Mouse (Mus musculus): ENCODE data around the gene Ube2h. TPM values are rescaled to one million over a fixed set of nuclear protein-coding genes. Genes with fewer than 3 reads are reported as not detected.

Ube2h gene
- polyA plus RNA-seq, 1 experiment = 35.4 TPM

GRCm38 (mm10) chr6:30278374-30278773 lies 26.0 kb downstream of the Ube2h start:
- Histone ChIP-seq H3K27ac (ENCODE audit: control insufficient read depth, insufficient read depth, low read depth, low read length) (no peak overlapping the region), H3K36me3 (ENCODE audit: control insufficient read depth, insufficient read depth, low read length) (no peaks in the 10 kb centered on the region; the same call in none of the 2 replicates), H3K27me3 (ENCODE audit: control insufficient read depth, insufficient read depth, low read length) (no peaks in the 10 kb centered on the region), H3K4me3 (ENCODE audit: control insufficient read depth, low read depth, low read length) (no peak overlapping the region), H3K4me1 (ENCODE audit: control insufficient read depth, insufficient read depth, low read length) (no peaks in the 10 kb centered on the region)
- TF ChIP-seq CTCF (IDR thresholded peaks at IDR 0.05; ENCODE audit: control insufficient read depth, insufficient read depth, insufficient replicate concordance, low read depth, low read length) (no peak), POLR2A (IDR thresholded peaks at IDR 0.05; ENCODE audit: control insufficient read depth, low read depth, low read length) (no peak)

GRCm38 (mm10) chr6:30276882-30277281 lies 27.5 kb downstream of the Ube2h start:
- no peaks in the 10 kb centered on the region for H3K27me3 ChIP-seq (ENCODE audit: control insufficient read depth, insufficient read depth, low read length)
- H3K36me3 ChIP-seq (ENCODE audit: control insufficient read depth, insufficient read depth, low read length) = no peaks in the 10 kb centered on the region; the same call in none of the 2 replicates
- TF ChIP-seq POLR2A (IDR thresholded peaks at IDR 0.05; ENCODE audit: control insufficient read depth, low read depth, low read length) (no peak), CTCF (IDR thresholded peaks at IDR 0.05; ENCODE audit: control insufficient read depth, insufficient read depth, insufficient replicate concordance, low read depth, low read length) (no peak)
- no peaks in the 10 kb centered on the region for H3K4me1 ChIP-seq (ENCODE audit: control insufficient read depth, insufficient read depth, low read length)
- no peak overlapping the region for H3K27ac ChIP-seq (ENCODE audit: control insufficient read depth, insufficient read depth, low read depth, low read length)
- H3K4me3 ChIP-seq (ENCODE audit: control insufficient read depth, low read depth, low read length) = no peak overlapping the region

- TF ChIP-seq CTCF (IDR thresholded peaks at IDR 0.05; ENCODE audit: control insufficient read depth, insufficient read depth, insufficient replicate concordance, low read depth, low read length) (no peak), POLR2A (IDR thresholded peaks at IDR 0.05; ENCODE audit: control insufficient read depth, low read depth, low read length) (no peak)
- no peak overlapping the region for H3K27ac ChIP-seq (ENCODE audit: control insufficient read depth, insufficient read depth, low read depth, low read length)
- H3K27me3 ChIP-seq (ENCODE audit: control insufficient read depth, insufficient read depth, low read length) = no peaks in the 10 kb centered on the region
- H3K4me3 ChIP-seq (ENCODE audit: control insufficient read depth, low read depth, low read length) = no peak overlapping the region
- H3K4me1 ChIP-seq (ENCODE audit: control insufficient read depth, insufficient read depth, low read length) = no peaks in the 10 kb centered on the region
- no peaks in the 10 kb centered on the region; the same call in none of the 2 replicates for H3K36me3 ChIP-seq (ENCODE audit: control insufficient read depth, insufficient read depth, low read length)
These were observed 28.0 kb downstream of the Ube2h start for GRCm38 (mm10) chr6:30276375-30276774.

- Histone ChIP-seq H3K27ac (ENCODE audit: control insufficient read depth, insufficient read depth, low read depth, low read length) (no peak overlapping the region), H3K4me1 (ENCODE audit: control insufficient read depth, insufficient read depth, low read length) (no peaks in the 10 kb centered on the region), H3K4me3 (ENCODE audit: control insufficient read depth, low read depth, low read length) (no peak overlapping the region), H3K36me3 (ENCODE audit: control insufficient read depth, insufficient read depth, low read length) (no peaks in the 10 kb centered on the region; the same call in none of the 2 replicates), H3K27me3 (ENCODE audit: control insufficient read depth, insufficient read depth, low read length) (no peaks in the 10 kb centered on the region)
- TF ChIP-seq CTCF (IDR thresholded peaks at IDR 0.05; ENCODE audit: control insufficient read depth, insufficient read depth, insufficient replicate concordance, low read depth, low read length) = no peak
- no peak for TF ChIP-seq POLR2A (IDR thresholded peaks at IDR 0.05; ENCODE audit: control insufficient read depth, low read depth, low read length)
These were observed 29.0 kb downstream of the Ube2h start for GRCm38 (mm10) chr6:30275159-30275847.

GRCm38 (mm10) chr6:30272911-30273310 lies 31.4 kb downstream of the Ube2h start:
- no peaks in the 10 kb centered on the region for H3K4me1 ChIP-seq (ENCODE audit: control insufficient read depth, insufficient read depth, low read length)
- H3K36me3 ChIP-seq (ENCODE audit: control insufficient read depth, insufficient read depth, low read length) = no peaks in the 10 kb centered on the region; the same call in 1 of the 2 replicates
- no peaks in the 10 kb centered on the region for H3K27me3 ChIP-seq (ENCODE audit: control insufficient read depth, insufficient read depth, low read length)
- TF ChIP-seq CTCF (IDR thresholded peaks at IDR 0.05; ENCODE audit: control insufficient read depth, insufficient read depth, insufficient replicate concordance, low read depth, low read length) = no peak
- TF ChIP-seq POLR2A (IDR thresholded peaks at IDR 0.05; ENCODE audit: control insufficient read depth, low read depth, low read length) = no peak
- no peak overlapping the region for H3K4me3 ChIP-seq (ENCODE audit: control insufficient read depth, low read depth, low read length)
- no peak overlapping the region for H3K27ac ChIP-seq (ENCODE audit: control insufficient read depth, insufficient read depth, low read depth, low read length)

- no peak overlapping the region for H3K4me3 ChIP-seq (ENCODE audit: control insufficient read depth, low read depth, low read length)
- H3K27me3 ChIP-seq (ENCODE audit: control insufficient read depth, insufficient read depth, low read length) = no peaks in the 10 kb centered on the region
- TF ChIP-seq CTCF (IDR thresholded peaks at IDR 0.05; ENCODE audit: control insufficient read depth, insufficient read depth, insufficient replicate concordance, low read depth, low read length) (no peak), POLR2A (IDR thresholded peaks at IDR 0.05; ENCODE audit: control insufficient read depth, low read depth, low read length) (no peak)
- H3K27ac ChIP-seq (ENCODE audit: control insufficient read depth, insufficient read depth, low read depth, low read length) = no peak overlapping the region
- H3K36me3 ChIP-seq (ENCODE audit: control insufficient read depth, insufficient read depth, low read length) = peaks cover 1% of the 10 kb centered on the region; the same call in 1 of the 2 replicates
- H3K4me1 ChIP-seq (ENCODE audit: control insufficient read depth, insufficient read depth, low read length) = no peaks in the 10 kb centered on the region
These were observed 31.9 kb downstream of the Ube2h start for GRCm38 (mm10) chr6:30272338-30272905.

GRCm38 (mm10) chr6:30269846-30270245 lies 34.5 kb downstream of the Ube2h start:
- TF ChIP-seq POLR2A (IDR thresholded peaks at IDR 0.05; ENCODE audit: control insufficient read depth, low read depth, low read length) (no peak), CTCF (IDR thresholded peaks at IDR 0.05; ENCODE audit: control insufficient read depth, insufficient read depth, insufficient replicate concordance, low read depth, low read length) (no peak)
- Histone ChIP-seq H3K27me3 (ENCODE audit: control insufficient read depth, insufficient read depth, low read length) (no peaks in the 10 kb centered on the region), H3K27ac (ENCODE audit: control insufficient read depth, insufficient read depth, low read depth, low read length) (no peak overlapping the region), H3K4me3 (ENCODE audit: control insufficient read depth, low read depth, low read length) (no peak overlapping the region), H3K36me3 (ENCODE audit: control insufficient read depth, insufficient read depth, low read length) (peaks cover 1% of the 10 kb centered on the region; the same call in 1 of the 2 replicates), H3K4me1 (ENCODE audit: control insufficient read depth, insufficient read depth, low read length) (no peaks in the 10 kb centered on the region)
